Mouse (Mus musculus): ENCODE measurements around the gene Hoxa3.

DNA sequence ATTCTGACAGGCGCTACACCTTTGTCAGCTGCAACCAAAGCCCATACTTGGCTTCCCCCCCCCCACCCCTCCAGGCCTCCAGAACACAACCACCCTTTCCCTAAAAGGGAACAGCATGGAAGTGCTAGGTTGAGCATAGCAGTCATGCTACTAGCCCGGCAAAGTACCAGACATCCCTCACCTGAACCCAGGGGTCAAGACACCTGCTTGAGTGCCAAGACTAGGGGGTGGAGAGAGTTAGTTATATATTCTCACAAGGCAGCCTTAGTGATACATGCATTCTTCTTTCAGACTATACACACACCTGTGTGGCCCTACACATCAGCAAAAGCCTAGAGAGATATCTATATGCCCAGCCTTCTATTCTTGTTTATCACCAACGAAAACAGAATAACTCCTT is 27.3 kb downstream of the Hoxa3 start:
- TF ChIP-seq POLR2A (IDR thresholded peaks at IDR 0.05; ENCODE audit: insufficient read depth, low read depth, low read length) (no peak), CTCF (IDR thresholded peaks at IDR 0.05; ENCODE audit: insufficient read depth, low read depth, low read length) (no peak)

Measured in olfactory bulb, adult 2 months (tissue).